Mouse (Mus musculus): ENCODE data around the gene Tmem25.

Tmem25 gene

GRCm38 (mm10) chr9:44799102-44799957 lies at the start of gene Tmem25:
Gene Tmem25 (minus strand): TSS chr9:44799307.
- peak; percentile 16 for DNase-seq (ENCODE audit: extremely low spot score, low read depth, low spot score)

- no peak for DNase-seq (ENCODE audit: extremely low spot score, low read depth, low spot score)
Observed at GRCm38 (mm10) chr9:44847446-44847845, 48.3 kb upstream of the Tmem25 start.

GRCm38 (mm10) chr9:44841241-44841640 lies 42.1 kb upstream of the Tmem25 start:
- DNase-seq (ENCODE audit: extremely low spot score, low read depth, low spot score): no peak

GRCm38 (mm10) chr9:44836439-44836838 lies 37.3 kb upstream of the Tmem25 start:
- peak; percentile 35 for DNase-seq (ENCODE audit: extremely low spot score, low read depth, low spot score)

- DNase-seq (ENCODE audit: extremely low spot score, low read depth, low spot score): no peak
Observed at GRCm38 (mm10) chr9:44832356-44832755, 33.2 kb upstream of the Tmem25 start.

GRCm38 (mm10) chr9:44830506-44830905 lies 31.4 kb upstream of the Tmem25 start:
- DNase-seq (ENCODE audit: extremely low spot score, low read depth, low spot score): no peak

GRCm38 (mm10) chr9:44828944-44829343 lies 29.8 kb upstream of the Tmem25 start:
- DNase-seq (ENCODE audit: extremely low spot score, low read depth, low spot score): no peak

- DNase-seq (ENCODE audit: extremely low spot score, low read depth, low spot score): no peak
Observed at GRCm38 (mm10) chr9:44826660-44827059, 27.6 kb upstream of the Tmem25 start.

- DNase-seq (ENCODE audit: extremely low spot score, low read depth, low spot score): no peak
Observed at GRCm38 (mm10) chr9:44819920-44820827, 21.1 kb upstream of the Tmem25 start.

GRCm38 (mm10) chr9:44817522-44817921 lies 18.4 kb upstream of the Tmem25 start:
- no peak for DNase-seq (ENCODE audit: extremely low spot score, low read depth, low spot score)

- no peak for DNase-seq (ENCODE audit: extremely low spot score, low read depth, low spot score)
Observed at GRCm38 (mm10) chr9:44814179-44814578, 15.1 kb upstream of the Tmem25 start.

GRCm38 (mm10) chr9:44810316-44810715 lies 11.2 kb upstream of the Tmem25 start:
- DNase-seq (ENCODE audit: extremely low spot score, low read depth, low spot score): no peak

GRCm38 (mm10) chr9:44807778-44808177 lies 8.7 kb upstream of the Tmem25 start:
- no peak for DNase-seq (ENCODE audit: extremely low spot score, low read depth, low spot score)

- DNase-seq (ENCODE audit: extremely low spot score, low read depth, low spot score): no peak
Observed at GRCm38 (mm10) chr9:44807141-44807540, 8.0 kb upstream of the Tmem25 start.

- DNase-seq (ENCODE audit: extremely low spot score, low read depth, low spot score): no peak
Observed at GRCm38 (mm10) chr9:44805536-44805935, 6.4 kb upstream of the Tmem25 start.

GRCm38 (mm10) chr9:44804678-44805077 lies 5.6 kb upstream of the Tmem25 start:
- no peak for DNase-seq (ENCODE audit: extremely low spot score, low read depth, low spot score)

- no peak for DNase-seq (ENCODE audit: extremely low spot score, low read depth, low spot score)
Observed at GRCm38 (mm10) chr9:44802808-44803450, 3.8 kb upstream of the Tmem25 start, which contains the start of gene Ttc36. Gene Ttc36 (minus strand): TSS chr9:44803072.

GRCm38 (mm10) chr9:44801669-44802068 lies 2.6 kb upstream of the Tmem25 start:
- no peak for DNase-seq (ENCODE audit: extremely low spot score, low read depth, low spot score)

GRCm38 (mm10) chr9:44799958-44800324 lies 834 bp upstream of the Tmem25 start:
- DNase-seq (ENCODE audit: extremely low spot score, low read depth, low spot score): no peak

- DNase-seq (ENCODE audit: extremely low spot score, low read depth, low spot score): no peak
Observed at GRCm38 (mm10) chr9:44798298-44798697, 809 bp downstream of the Tmem25 start.

GRCm38 (mm10) chr9:44792842-44793241 lies 6.3 kb downstream of the Tmem25 start:
- DNase-seq (ENCODE audit: extremely low spot score, low read depth, low spot score): no peak

Data from hindlimb bud, embryonic 11.5 days (tissue).